Mouse (Mus musculus) E14TG2a.4 (cell line): Measurements from ENCODE around the gene Ints14.

ENCODE experiments used
- CTCF ChIP-seq: conservative IDR thresholded peaks from 2 replicates; pipeline ENCODE4 v1.5.1; 2014; ENCODE audit warnings: low read length
- NANOG ChIP-seq: IDR thresholded peaks from 2 replicates; pipeline ENCODE4 v1.6.1; 2014; ENCODE audit warnings: borderline replicate concordance, low read length, mixed read lengths

DNA sequence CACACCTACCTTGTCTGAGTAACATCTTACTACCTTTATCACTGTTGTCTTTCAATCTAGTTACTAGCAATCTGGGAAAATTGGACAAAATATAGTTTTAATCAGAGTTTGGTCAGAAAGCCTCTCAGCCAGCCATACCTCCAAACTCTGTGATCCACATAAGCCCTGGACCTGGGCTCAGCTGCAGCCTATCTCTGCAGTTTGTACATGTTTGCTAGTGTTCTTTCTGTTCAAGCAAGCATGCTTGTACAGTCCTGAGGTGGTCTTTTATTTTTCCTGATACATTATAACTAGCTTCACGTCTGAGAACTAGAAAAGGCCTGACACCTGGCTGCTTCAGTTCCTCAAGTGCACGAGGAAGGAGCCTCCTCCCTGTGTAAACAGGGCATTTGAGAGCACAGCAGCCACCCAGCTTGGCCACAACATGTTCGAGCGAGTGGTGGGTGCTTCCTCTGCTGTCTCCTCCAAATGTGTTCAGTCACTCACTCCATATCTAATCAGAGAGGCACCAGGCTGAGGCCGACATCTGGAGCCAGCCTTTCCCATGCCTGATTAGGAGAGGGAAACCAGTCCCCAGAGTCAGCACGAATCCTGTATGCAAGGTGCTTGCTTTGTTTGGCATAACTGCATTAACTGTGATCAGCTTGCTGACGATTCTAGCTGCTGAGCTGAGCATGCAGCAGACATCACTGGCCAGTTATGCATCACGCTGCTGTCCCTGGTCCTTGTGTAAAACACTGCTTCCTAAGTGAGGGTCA, 24.5 kb downstream of the Ints14 start:
- TF ChIP-seq NANOG (no peak), CTCF (no peak)
